Mouse (Mus musculus) kidney, adult 2 months (tissue): ENCODE data around the gene Antxr1.

Experiments used
- CTCF ChIP-seq: fragments of 200-500 bp; conservative IDR thresholded peaks from 2 replicates; pipeline ENCODE4 v1.5.1; 2011; ENCODE audit warnings: low read depth, mild to moderate bottlenecking, control low read depth, low read length, moderate library complexity, mixed read lengths; ENCODE audit not compliant: insufficient read depth, insufficient read length
- POLR2A ChIP-seq: fragments of 200-500 bp; IDR thresholded peaks from one replicate; pipeline ENCODE4 v1.6.1; 2011; ENCODE audit warnings: low read depth, low read length, control low read depth

- TF ChIP-seq POLR2A: no peak
- no peak for TF ChIP-seq CTCF
Observed at GRCm38 (mm10) chr6:87274779-87275178, 60.8 kb downstream of the Antxr1 start.
